Mouse (Mus musculus) right cerebral cortex, adult 18-20 months (tissue): ENCODE measurements at regions not wholly inside any gene's neighbourhood (a gene's known extent, or its start where the extent isn't known, plus 50 kb on each side); places are given as distances from the start of the nearest gene placed in this dataset.
A peak's percentile ranks its signal among the peaks of the same experiment; 100 is the strongest.

ENCODE experiments used
- DNase-seq: peaks from one replicate; pipeline ENCODE4 v3.0.0; 2022; ENCODE audit warnings: mixed read lengths

- no peak for DNase-seq
Measured at GRCm38 (mm10) chr5:64500866-64501265, 302.3 kb upstream of the Klf3 start.

GRCm38 (mm10) chr5:64501746-64502145 is 301.4 kb upstream of the Klf3 start:
- no peak for DNase-seq

GRCm38 (mm10) chr5:64503514-64503913 is 299.7 kb upstream of the Klf3 start:
- no peak for DNase-seq

- no peak for DNase-seq
Measured at GRCm38 (mm10) chr5:64504507-64504906, 298.7 kb upstream of the Klf3 start.

GRCm38 (mm10) chr5:64505227-64505834 is 297.9 kb upstream of the Klf3 start:
- DNase-seq: peak; percentile 51

GRCm38 (mm10) chr5:64505835-64506600 is 297.2 kb upstream of the Klf3 start:
- DNase-seq: peak; percentile 71

GRCm38 (mm10) chr5:64508565-64508964 is 294.6 kb upstream of the Klf3 start:
- peak; percentile 57 for DNase-seq

- peak; percentile 65 for DNase-seq
Measured at GRCm38 (mm10) chr5:64513155-64513945, 289.8 kb upstream of the Klf3 start.

- no peak for DNase-seq
Measured at GRCm38 (mm10) chr5:64516115-64516665, 287.0 kb upstream of the Klf3 start.

- no peak for DNase-seq
Measured at GRCm38 (mm10) chr5:64517241-64517640, 285.9 kb upstream of the Klf3 start.

- DNase-seq: no peak
Measured at GRCm38 (mm10) chr5:64517835-64518234, 285.4 kb upstream of the Klf3 start.

GRCm38 (mm10) chr5:64519036-64519435 is 284.2 kb upstream of the Klf3 start:
- no peak for DNase-seq

- no peak for DNase-seq
Measured at GRCm38 (mm10) chr5:64519731-64520130, 283.5 kb upstream of the Klf3 start.

- DNase-seq: no peak
Measured at GRCm38 (mm10) chr5:64521401-64521800, 281.8 kb upstream of the Klf3 start.

GRCm38 (mm10) chr5:64521969-64522368 is 281.2 kb upstream of the Klf3 start:
- no peak for DNase-seq

- no peak for DNase-seq
Measured at GRCm38 (mm10) chr5:64526521-64526920, 276.7 kb upstream of the Klf3 start.

- DNase-seq: no peak
Measured at GRCm38 (mm10) chr5:64527962-64528361, 275.2 kb upstream of the Klf3 start.

GRCm38 (mm10) chr5:64534371-64534770 is 268.8 kb upstream of the Klf3 start:
- no peak for DNase-seq

GRCm38 (mm10) chr5:64534947-64535346 is 268.2 kb upstream of the Klf3 start:
- no peak for DNase-seq

- DNase-seq: no peak
Measured at GRCm38 (mm10) chr5:64535546-64535945, 267.6 kb upstream of the Klf3 start.

GRCm38 (mm10) chr5:64536393-64537112 is 266.6 kb upstream of the Klf3 start:
- peak; percentile 28 for DNase-seq

GRCm38 (mm10) chr5:64537113-64537780 is 265.9 kb upstream of the Klf3 start:
- DNase-seq: no peak
